Mouse (Mus musculus) lung, embryonic 14.5 days (tissue): ENCODE data around the gene Pgap3. TPM values are rescaled to one million over a fixed set of nuclear protein-coding genes. Genes with fewer than 3 reads are reported as not detected.

Source experiments
- ATAC-seq: fragments of 200-750 bp; cut with Nextera tagmentation; 2 replicates; pipeline ENCODE4 v1.8.0; 2017; ENCODE audit warnings: mild to moderate bottlenecking, moderate TSS enrichment, moderate library complexity; ENCODE audit not compliant: insufficient read depth
- DNase-seq: peaks from one replicate; pipeline ENCODE4 v3.0.0-alpha.2; 2015
- H3K27ac ChIP-seq: fragments of 300-500 bp; sonication (generic); 2 replicates; pipeline ENCODE4 v1.5.1; 2014; ENCODE audit warnings: low read depth, mild to moderate bottlenecking, moderate library complexity
- H3K27me3 ChIP-seq: fragments of 300-500 bp; sonication (generic); 2 replicates; pipeline ENCODE4 v1.6.1; 2014; ENCODE audit warnings: low read length, control low read depth; ENCODE audit not compliant: insufficient read depth
- H3K36me3 ChIP-seq: fragments of 300-500 bp; sonication (generic); 2 replicates; pipeline ENCODE4 v1.6.1; 2014; ENCODE audit warnings: control low read depth; ENCODE audit not compliant: insufficient read depth
- H3K4me1 ChIP-seq: fragments of 300-500 bp; sonication (generic); 2 replicates; pipeline ENCODE4 v1.6.1; 2014; ENCODE audit warnings: antibody characterized with exemption, control low read depth; ENCODE audit not compliant: insufficient read depth
- H3K4me2 ChIP-seq: fragments of 300-500 bp; sonication (generic); 2 replicates; pipeline ENCODE4 v1.6.1; 2014; ENCODE audit warnings: mild to moderate bottlenecking
- H3K4me3 ChIP-seq: fragments of 300-500 bp; sonication (generic); 2 replicates; pipeline ENCODE4 v1.5.1; 2014; ENCODE audit warnings: low read depth, low read length
- H3K9ac ChIP-seq: fragments of 300-500 bp; sonication (generic); 2 replicates; pipeline ENCODE4 v1.6.1; 2014
- H3K9me3 ChIP-seq: fragments of 300-500 bp; sonication (generic); 2 replicates; pipeline ENCODE4 v1.6.1; 2016; ENCODE audit warnings: low read depth, low read length, control low read depth
- CTCF ChIP-seq: IDR thresholded peaks from 2 replicates; pipeline ENCODE4 v1.5.1; 2016; ENCODE audit warnings: antibody characterized with exemption, low read depth
- WGBS: fragments of 180-500 bp; shearing (Covaris S2); extraction: QIAGEN DNeasy Blood & Tissue Kit; methylation state at CpG from one replicate; pipeline ENCODE4 v1.1.7; 2014; 5-methylcytosine and 5-hydroxymethylcytosine counted together
- polyA plus RNA-seq: library from polyadenylated mRNA; unstranded; fragments of >200 nt; fragmentation: Nextera tagmentation; extraction: Ambion mirVana; gene quantifications from 2 replicates; pipeline ENCODE4 v1.2.1, GENCODE M21; 2014

The Pgap3 gene
- polyA plus RNA-seq, 1 experiment from 2014 or later: 11.6 TPM

DNA sequence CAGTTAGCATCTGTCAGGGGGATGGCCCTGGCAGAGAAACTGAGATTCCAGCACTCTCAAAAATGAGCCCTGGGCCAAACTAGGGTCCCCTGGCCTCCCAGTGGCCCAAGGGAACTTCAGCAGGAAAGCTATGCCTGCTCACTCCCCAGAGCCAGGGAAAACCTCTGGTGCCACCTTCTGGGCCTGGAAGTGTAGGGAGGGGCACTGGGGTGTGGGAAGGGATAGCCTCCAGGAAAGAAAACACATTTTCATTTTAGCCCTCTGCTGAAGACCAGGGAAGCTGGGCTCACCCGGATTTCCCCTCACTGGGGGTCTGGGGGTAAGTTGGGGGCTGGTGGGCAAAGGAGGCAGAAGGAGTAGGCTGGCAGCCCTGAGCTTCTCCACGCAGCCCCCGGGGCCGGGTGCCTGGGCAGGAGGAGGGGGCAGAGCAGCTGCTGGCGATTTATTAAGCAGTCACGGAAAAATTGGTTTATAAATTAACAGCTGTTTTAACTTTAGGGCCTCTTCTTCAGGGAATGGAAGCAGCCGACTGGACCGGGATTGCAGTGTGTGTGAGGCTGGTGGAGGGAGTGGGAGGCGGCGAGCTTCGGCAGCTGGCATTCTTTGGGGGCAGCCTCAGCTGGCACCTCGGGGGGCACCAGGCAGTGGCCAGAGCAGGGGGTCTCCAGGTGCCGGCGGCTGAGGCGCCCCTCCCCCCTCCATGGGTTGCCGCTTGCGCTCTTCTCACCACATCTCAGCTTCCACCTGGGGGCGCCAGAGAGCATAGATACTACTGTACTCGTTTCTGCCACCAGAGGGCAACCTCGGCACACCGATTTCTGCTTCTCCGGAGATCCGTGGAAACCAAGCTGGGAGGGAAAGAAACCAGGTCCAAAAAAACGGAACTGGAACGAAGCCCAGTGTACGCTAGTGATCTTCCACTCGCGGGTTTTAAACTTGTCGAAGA is 58.0 kb downstream of the Pgap3 start:
- Histone ChIP-seq H3K9ac (no peak overlapping the region), H3K4me1 (0 out of 2 replicates have a peak, but pooled peaks cover 4% of the 10 kb centered on the region), H3K36me3 (no peaks in the 10 kb centered on the region), H3K4me2 (peak overlapping the region; percentile 57), H3K4me3 (peak overlapping the region; percentile 24), H3K9me3 (no peaks in the 10 kb centered on the region), H3K27me3 (peaks cover 74% of the 10 kb centered on the region), H3K27ac (no peak overlapping the region)
- ATAC-seq (peak; percentile 59), DNase-seq (peak; percentile 95)
- TF ChIP-seq CTCF: peak; percentile 100
- WGBS: 2% methylated on average over 29 of the region's 29 CpGs

GRCm38 (mm10) chr11:98341174-98341573 is 59.1 kb downstream of the Pgap3 start:
- 0 out of 2 replicates have a peak, but pooled peaks cover 4% of the 10 kb centered on the region for H3K4me1 ChIP-seq
- no peak overlapping the region for H3K27ac ChIP-seq
- H3K36me3 ChIP-seq: no peaks in the 10 kb centered on the region
- no peak overlapping the region for H3K9ac ChIP-seq
- ATAC-seq: no peak
- no peak for TF ChIP-seq CTCF
- no peak overlapping the region for H3K4me3 ChIP-seq
- H3K9me3 ChIP-seq: no peaks in the 10 kb centered on the region
- DNase-seq: no peak
- no peak overlapping the region for H3K4me2 ChIP-seq
- WGBS: 56% methylated on average over 4 of the region's 4 CpGs
- peaks cover 74% of the 10 kb centered on the region for H3K27me3 ChIP-seq

DNA sequence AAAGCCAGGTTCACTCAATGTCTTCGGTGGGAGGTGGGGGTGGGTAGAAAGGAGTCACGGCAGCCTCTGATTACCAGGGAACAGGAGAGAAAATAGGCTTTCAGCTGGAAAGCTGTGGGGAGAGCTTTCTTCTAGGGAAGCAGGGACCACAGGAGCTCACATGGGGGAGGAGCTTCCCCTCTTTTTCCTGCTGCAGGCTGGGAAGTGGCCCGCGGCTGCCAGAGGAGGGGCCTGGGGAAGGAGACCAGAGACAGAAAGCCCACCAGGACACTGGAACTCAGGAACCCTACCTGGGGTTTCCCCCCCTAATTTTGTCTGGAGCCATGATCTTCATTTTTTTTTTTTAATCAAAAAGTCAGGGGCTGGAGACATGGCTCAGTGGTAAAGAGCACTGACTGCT is 59.7 kb downstream of the Pgap3 start:
- 2% methylated on average over 4 of the region's 4 CpGs for WGBS
- TF ChIP-seq CTCF: no peak
- no peak overlapping the region for H3K27ac ChIP-seq

GRCm38 (mm10) chr11:98339679-98340287 is 60.5 kb downstream of the Pgap3 start:
- Histone ChIP-seq H3K4me1 (0 out of 2 replicates have a peak, but pooled peaks cover 4% of the 10 kb centered on the region), H3K27ac (no peak overlapping the region), H3K4me2 (peak overlapping the region; percentile 98), H3K36me3 (no peaks in the 10 kb centered on the region), H3K4me3 (peak overlapping the region; percentile 52; the same call in 1 of the 2 replicates), H3K9ac (peak overlapping the region; percentile 48; the same call in 1 of the 2 replicates), H3K9me3 (no peaks in the 10 kb centered on the region), H3K27me3 (peaks cover 74% of the 10 kb centered on the region)
- DNase-seq (no peak), ATAC-seq (no peak)
- WGBS: 14% methylated on average over 11 of the region's 11 CpGs
- TF ChIP-seq CTCF: no peak

More for the DNA sequence above, 59.7 kb downstream of the Pgap3 start:
- no peak for ATAC-seq
- no peak overlapping the region for H3K9ac ChIP-seq
- no peaks in the 10 kb centered on the region for H3K36me3 ChIP-seq
- H3K4me3 ChIP-seq: no peak overlapping the region
- H3K27me3 ChIP-seq: peaks cover 74% of the 10 kb centered on the region
- no peaks in the 10 kb centered on the region for H3K9me3 ChIP-seq
- no peak for DNase-seq
- no peak overlapping the region for H3K4me2 ChIP-seq
- 0 out of 2 replicates have a peak, but pooled peaks cover 4% of the 10 kb centered on the region for H3K4me1 ChIP-seq

DNA sequence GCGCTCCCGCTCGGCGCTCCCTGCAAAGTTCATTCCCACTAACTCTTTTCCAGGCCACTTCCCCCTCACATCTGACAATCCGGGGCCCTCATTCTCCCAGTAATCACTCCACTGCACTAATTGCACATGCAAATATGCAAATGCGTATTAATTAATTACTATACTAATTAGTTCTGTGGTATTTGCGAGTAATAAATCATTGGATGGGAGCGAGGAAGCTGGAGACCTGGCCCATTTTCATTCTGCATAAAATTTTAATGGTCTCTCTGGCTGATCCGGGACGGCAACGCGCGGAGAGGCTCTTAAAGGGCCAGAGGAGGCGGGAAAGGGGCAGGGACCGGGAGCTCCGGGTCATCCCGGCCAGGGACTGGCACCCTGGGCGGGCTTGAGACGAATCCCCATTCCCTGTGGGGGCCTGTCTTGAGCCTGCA is 61.2 kb downstream of the Pgap3 start:
- Histone ChIP-seq H3K9me3 (no peaks in the 10 kb centered on the region), H3K4me2 (peak overlapping the region; percentile 98), H3K36me3 (no peaks in the 10 kb centered on the region), H3K4me1 (0 out of 2 replicates have a peak, but pooled peaks cover 4% of the 10 kb centered on the region), H3K27me3 (peaks cover 81% of the 10 kb centered on the region), H3K9ac (peak overlapping the region; percentile 48), H3K4me3 (peak overlapping the region; percentile 52), H3K27ac (no peak overlapping the region)
- ATAC-seq (no peak), DNase-seq (peak; percentile 33)
- TF ChIP-seq CTCF: no peak
- WGBS: under 1% methylated on average over 19 of the region's 19 CpGs

Other genes starting within 250 kb of the Pgap3 start
- 62.4 and 62.8 TPM in 2 replicates for gene Med1, start 207.2 kb downstream of the Pgap3 start, polyA plus RNA-seq
- gene Cdk12, start 197.4 kb downstream of the Pgap3 start, polyA plus RNA-seq: 14.6 and 16.6 TPM in 2 replicates
- gene Neurod2, start 70.8 kb downstream of the Pgap3 start, polyA plus RNA-seq: not detected in 2 replicates
- 0.53 and 1.3 TPM in 2 replicates for gene Ppp1r1b, start 52.1 kb downstream of the Pgap3 start, polyA plus RNA-seq
- 38.2 and 42.7 TPM in 2 replicates for gene Stard3, start 42.1 kb downstream of the Pgap3 start, polyA plus RNA-seq
- 3.8 TPM in 1 of 2 replicates, not detected in the other for gene Tcap, start 16.7 kb downstream of the Pgap3 start, polyA plus RNA-seq
- not detected in 2 replicates for gene Pnmt, start 14.0 kb downstream of the Pgap3 start, polyA plus RNA-seq
- 42.7 and 46.5 TPM in 2 replicates for gene Erbb2, start 12.0 kb upstream of the Pgap3 start, polyA plus RNA-seq
- gene Mien1, start 38.5 kb upstream of the Pgap3 start, polyA plus RNA-seq: 62.9 and 65.3 TPM in 2 replicates
- 39.4 and 43.0 TPM in 2 replicates for gene Grb7, start 45.9 kb upstream of the Pgap3 start, polyA plus RNA-seq
- 0.14 and 0.32 TPM in 2 replicates for gene Ikzf3, start 145.5 kb upstream of the Pgap3 start, polyA plus RNA-seq
- 0.57 TPM in 1 of 2 replicates, not detected in the other for gene Zpbp2, start 150.6 kb upstream of the Pgap3 start, polyA plus RNA-seq
- 6.6 and 6.9 TPM in 2 replicates for gene Ormdl3, start 186.9 kb upstream of the Pgap3 start, polyA plus RNA-seq
- not detected in 2 replicates for gene Lrrc3c, start 197.8 kb upstream of the Pgap3 start, polyA plus RNA-seq
- 1.2 and 1.4 TPM in 2 replicates for gene Gm12355, start 225.2 kb upstream of the Pgap3 start, polyA plus RNA-seq
- not detected in 2 replicates for gene Gsdma3, start 225.9 kb upstream of the Pgap3 start, polyA plus RNA-seq
- gene Gsdma2, start 246.3 kb upstream of the Pgap3 start, polyA plus RNA-seq: not detected in 2 replicates